Comparison of ENCODE assay signal across 8 mouse cellular contexts in the genomic region with DNA sequence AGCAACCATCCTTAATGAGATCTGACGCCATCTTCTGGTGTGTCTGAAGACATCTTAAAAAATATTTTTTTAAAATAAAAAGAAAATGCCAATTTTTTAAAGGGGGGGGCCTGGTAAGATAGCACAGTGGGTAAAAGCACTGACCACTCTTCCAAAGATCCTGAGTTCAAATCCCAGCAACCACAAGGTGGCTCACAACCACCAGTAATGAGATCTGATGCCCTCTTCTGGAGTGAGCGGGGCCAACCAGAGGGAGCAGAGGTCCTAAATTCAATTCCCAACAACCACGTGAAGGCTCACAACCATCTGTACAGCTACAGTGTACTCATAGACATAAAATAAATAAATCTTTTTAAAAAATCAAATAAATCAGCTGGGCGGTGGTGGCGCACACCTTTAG. TPM values are rescaled to one million over a fixed set of nuclear protein-coding genes. Genes with fewer than 3 reads are reported as not detected.
A peak's percentile ranks its signal among the peaks of the same experiment; 100 is the strongest.
DNase-seq lines count a peak whose midpoint lies in the region; ATAC-seq and TF ChIP-seq lines count a peak whose summit lies in the region.
"Not testable (repeated sequence)": the region's sequence is repeated elsewhere in the genome, so short reads cannot be mapped to it uniquely, and the experiment has no call there.

No protein-coding gene starts in this region.

- not testable (repeated sequence) for TF ChIP-seq EP300 in CH12.LX (IDR thresholded peaks at IDR 0.05; ENCODE audit: low read length); heart, postnatal 0 days (IDR thresholded peaks at IDR 0.05; ENCODE audit: low read depth); stomach, postnatal 0 days (optimal IDR thresholded peaks at IDR 0.05)

- H3K4me2 ChIP-seq in CH12.LX (ENCODE audit: insufficient read depth, low read depth, poor library complexity, severe bottlenecking); forebrain, postnatal 0 days (ENCODE audit: low read depth); heart, postnatal 0 days (ENCODE audit: low read depth, low read length); kidney, postnatal 0 days (ENCODE audit: low read length); lung, embryonic 14.5 days; stomach, postnatal 0 days (replicated peaks; ENCODE audit: low read depth): not testable (repeated sequence)

- WGBS in forebrain, postnatal 0 days: 84% methylated on average over 5 of the region's 5 CpGs
- 83% methylated on average over 5 of the region's 5 CpGs for WGBS in heart, postnatal 0 days
- 83% methylated on average over 5 of the region's 5 CpGs for WGBS in kidney, postnatal 0 days
- 59% methylated on average over 5 of the region's 5 CpGs for WGBS in liver, adult 2 months
- 84% methylated on average over 5 of the region's 5 CpGs for WGBS in lung, embryonic 14.5 days
- WGBS in stomach, postnatal 0 days: 85% methylated on average over 5 of the region's 5 CpGs

- not testable (repeated sequence) for TF ChIP-seq POLR2A in CH12.LX (IDR thresholded peaks at IDR 0.05; ENCODE audit: low read depth, low read length); liver, adult 2 months (IDR thresholded peaks at IDR 0.05; ENCODE audit: extremely low read depth, insufficient read depth, low read length)

- peak in 1 of 2 experiments; percentile 36; a peak in 2 of 4 replicates for TF ChIP-seq CTCF in CH12.LX (conservative IDR thresholded peaks at IDR 0.05 in 1 of 2, IDR thresholded peaks at IDR 0.05 in 1 of 2; ENCODE audit: low read depth in 2 of 2, low read length in 2 of 2)
- TF ChIP-seq CTCF in forebrain, postnatal 0 days (IDR thresholded peaks at IDR 0.05; ENCODE audit: low read depth): 0 out of 2 replicates have a peak, but pooled peaks have one; percentile 23
- peak; percentile 25; the same call in 1 of the 2 replicates for TF ChIP-seq CTCF in heart, postnatal 0 days (IDR thresholded peaks at IDR 0.05; ENCODE audit: low read depth)
- peak; percentile 41 for TF ChIP-seq CTCF in kidney, postnatal 0 days (IDR thresholded peaks at IDR 0.05; ENCODE audit: low read depth)
- TF ChIP-seq CTCF in liver, adult 2 months (IDR thresholded peaks at IDR 0.05; ENCODE audit: low read depth, low read length): peak; percentile 29; the same call in 1 of the 2 replicates
- TF ChIP-seq CTCF in lung, embryonic 14.5 days (IDR thresholded peaks at IDR 0.05; ENCODE audit: low read depth): peak; percentile 31
- peak; percentile 53 for TF ChIP-seq CTCF in stomach, postnatal 0 days (IDR thresholded peaks at IDR 0.05; ENCODE audit: low read depth)

- not testable (repeated sequence) for ATAC-seq in forebrain, postnatal 0 days; heart, postnatal 0 days (ENCODE audit: insufficient read depth, low read depth); kidney, postnatal 0 days (replicated peaks; ENCODE audit: low FRiP score, low read depth); lung, embryonic 14.5 days (ENCODE audit: insufficient read depth); stomach, postnatal 0 days (ENCODE audit: low FRiP score, low TSS enrichment)

- not testable (repeated sequence) for DNase-seq in CH12.LX (ENCODE audit: extremely low read depth); forebrain, postnatal 0 days; heart, postnatal 0 days (ENCODE audit: low spot score); kidney, postnatal 0 days (ENCODE audit: low spot score); liver, adult 2 months (ENCODE audit: extremely low read depth, low read depth, low spot score); lung, embryonic 14.5 days; stomach, postnatal 0 days (ENCODE audit: low spot score)
- DNase-seq in NIH3T3 (ENCODE audit: low read depth): peak; percentile 22

- not testable (repeated sequence) for H3K79me2 ChIP-seq in CH12.LX (replicated peaks; ENCODE audit: control insufficient read depth, extremely low read depth, insufficient read depth, poor library complexity, severe bottlenecking); liver, adult 2 months (ENCODE audit: control insufficient read depth, insufficient read depth, low read length)

- in situ Hi-C loops in CH12.LX (cut with MboI; ENCODE audit: low pct_ligation_motif_present, low pct_unique_long_range_greater_than_20kb, low sequenced_read_pairs): not testable (repeated sequence)

- not testable (repeated sequence) for H3K9me3 ChIP-seq in CH12.LX (replicated peaks; ENCODE audit: low read length); forebrain, postnatal 0 days (ENCODE audit: low read length); heart, postnatal 0 days (replicated peaks; ENCODE audit: control insufficient read depth, low read length); kidney, postnatal 0 days (replicated peaks; ENCODE audit: low read length); lung, embryonic 14.5 days (ENCODE audit: low read depth, low read length); stomach, postnatal 0 days (ENCODE audit: control insufficient read depth, low read length)

- not testable (repeated sequence) for H3K4me3 ChIP-seq in CH12.LX (replicated peaks in 1 of 3; ENCODE audit: low read depth in 2 of 3, low read length in 2 of 3, poor library complexity in 1 of 3); forebrain, postnatal 0 days (ENCODE audit: low read depth, low read length); heart, postnatal 0 days (ENCODE audit: low read depth, low read length); kidney, postnatal 0 days (replicated peaks; ENCODE audit: low read depth, low read length); liver, adult 2 months (ENCODE audit: insufficient read depth, low read depth, low read length); lung, embryonic 14.5 days (ENCODE audit: low read depth, low read length); stomach, postnatal 0 days (ENCODE audit: low read depth, low read length)

- dilution Hi-C loops in CH12.LX (cut with MboI; ENCODE audit: extremely low pct_ligation_motif_present, extremely low pct_unique_long_range_greater_than_20kb, low sequenced_read_pairs): not testable (repeated sequence)

- TF ChIP-seq RAD21 in CH12.LX (IDR thresholded peaks at IDR 0.05; ENCODE audit: low read depth, low read length): not testable (repeated sequence)

- peaks cover 3 to 25% of the 10 kb centered on the region in 2 experiments; a peak in 3 of 4 replicates for H3K4me1 ChIP-seq in CH12.LX (ENCODE audit: control insufficient read depth in 1 of 2, insufficient read depth in 2 of 2)
- peaks cover 17% of the 10 kb centered on the region for H3K4me1 ChIP-seq in forebrain, postnatal 0 days (ENCODE audit: insufficient read depth)
- peaks cover 22% of the 10 kb centered on the region for H3K4me1 ChIP-seq in heart, postnatal 0 days (ENCODE audit: control insufficient read depth, insufficient read depth)
- H3K4me1 ChIP-seq in kidney, postnatal 0 days (replicated peaks; ENCODE audit: insufficient read depth, low read length): peaks cover 18% of the 10 kb centered on the region
- peaks cover 14% of the 10 kb centered on the region for H3K4me1 ChIP-seq in liver, adult 2 months (ENCODE audit: control insufficient read depth, insufficient read depth, low read length)
- H3K4me1 ChIP-seq in lung, embryonic 14.5 days (ENCODE audit: insufficient read depth): peaks cover 14% of the 10 kb centered on the region
- not testable (repeated sequence) for H3K4me1 ChIP-seq in stomach, postnatal 0 days (replicated peaks; ENCODE audit: control insufficient read depth, insufficient read depth)

- not testable (repeated sequence) for H3K36me3 ChIP-seq in CH12.LX (replicated peaks in 1 of 2; ENCODE audit: control insufficient read depth in 1 of 2, insufficient read depth in 1 of 2, low read length in 1 of 2); forebrain, postnatal 0 days (ENCODE audit: insufficient read depth); heart, postnatal 0 days (replicated peaks; ENCODE audit: control insufficient read depth, insufficient read depth, low read length); kidney, postnatal 0 days (ENCODE audit: insufficient read depth, low read length); liver, adult 2 months (ENCODE audit: control insufficient read depth, insufficient read depth, low read length); lung, embryonic 14.5 days (ENCODE audit: insufficient read depth); stomach, postnatal 0 days (ENCODE audit: control insufficient read depth, insufficient read depth, low read length)

- H3K27me3 ChIP-seq in CH12.LX (replicated peaks); forebrain, postnatal 0 days (ENCODE audit: insufficient read depth, low read length); heart, postnatal 0 days (ENCODE audit: control insufficient read depth, insufficient read depth, low read length); kidney, postnatal 0 days (ENCODE audit: insufficient read depth, low read length); liver, adult 2 months (ENCODE audit: control insufficient read depth, insufficient read depth, low read length); lung, embryonic 14.5 days (ENCODE audit: insufficient read depth, low read length); stomach, postnatal 0 days (ENCODE audit: control insufficient read depth, insufficient read depth, low read length): not testable (repeated sequence)

- H3K27ac ChIP-seq in CH12.LX (ENCODE audit: insufficient read depth, low read depth); forebrain, postnatal 0 days (ENCODE audit: low read depth, low read length); heart, postnatal 0 days (ENCODE audit: low read depth); kidney, postnatal 0 days; liver, adult 2 months (replicated peaks; ENCODE audit: insufficient read depth, low read depth, low read length); lung, embryonic 14.5 days (ENCODE audit: low read depth); stomach, postnatal 0 days (replicated peaks): not testable (repeated sequence)

- not testable (repeated sequence) for H3K9ac ChIP-seq in CH12.LX (ENCODE audit: insufficient read depth, low read depth); forebrain, postnatal 0 days; heart, postnatal 0 days (replicated peaks; ENCODE audit: low read depth, low read length); kidney, postnatal 0 days (ENCODE audit: low read depth, low read length); liver, adult 2 months (ENCODE audit: low read depth, low read length); lung, embryonic 14.5 days; stomach, postnatal 0 days (ENCODE audit: low read length)

RNA-seq across cellular contexts. Expression of a gene that starts 2.3 kb away (rescaled TPM):
- total RNA-seq in CH12.LX (2012; rRNA removed): 5.1 and 6.6 TPM in 2 replicates
- 16.3 and 18.1 TPM in 2 replicates for total RNA-seq in CH12.LX (2014; rRNA removed)
- 12.7 and 15.6 TPM in 2 replicates for polyA plus RNA-seq in CH12.LX (2012; ENCODE audit: insufficient read length, low read depth)
- 62.0 and 65.9 TPM in 2 replicates for total RNA-seq in forebrain, postnatal 0 days (2014; rRNA removed)
- 34.5 and 37.6 TPM in 2 replicates for polyA plus RNA-seq in forebrain, postnatal 0 days (2015; fragmentation: Nextera tagmentation; extraction: Ambion mirVana)
- 47.3 and 54.5 TPM in 2 replicates for total RNA-seq in heart, postnatal 0 days (2014; rRNA removed; ENCODE audit: low replicate concordance)
- polyA plus RNA-seq in heart, postnatal 0 days (2015; fragmentation: Nextera tagmentation; extraction: Ambion mirVana): 22.9 and 27.2 TPM in 2 replicates
- polyA plus RNA-seq in kidney, postnatal 0 days (2015; fragmentation: Nextera tagmentation; extraction: Ambion mirVana): 20.4 and 21.3 TPM in 2 replicates
- total RNA-seq in liver, adult 2 months (2014; rRNA removed): 5.4 and 5.8 TPM in 2 replicates
- polyA plus RNA-seq in liver, adult 2 months (2012; rRNA removed): 3.0 and 3.8 TPM in 2 replicates
- 46.8 and 48.6 TPM in 2 replicates for polyA plus RNA-seq in lung, embryonic 14.5 days (2014; fragmentation: Nextera tagmentation; extraction: Ambion mirVana)
- polyA plus RNA-seq in stomach, postnatal 0 days (2015; fragmentation: Nextera tagmentation; extraction: Ambion mirVana): 18.7 and 20.0 TPM in 2 replicates
